Mouse (Mus musculus): ENCODE data around the gene Stk32c. TPM values are rescaled to one million over a fixed set of nuclear protein-coding genes. Genes with fewer than 3 reads are reported as not detected.

The Stk32c gene
- polyA plus RNA-seq, 2 experiments, result 0.12 TPM; not detected in 1

DNA sequence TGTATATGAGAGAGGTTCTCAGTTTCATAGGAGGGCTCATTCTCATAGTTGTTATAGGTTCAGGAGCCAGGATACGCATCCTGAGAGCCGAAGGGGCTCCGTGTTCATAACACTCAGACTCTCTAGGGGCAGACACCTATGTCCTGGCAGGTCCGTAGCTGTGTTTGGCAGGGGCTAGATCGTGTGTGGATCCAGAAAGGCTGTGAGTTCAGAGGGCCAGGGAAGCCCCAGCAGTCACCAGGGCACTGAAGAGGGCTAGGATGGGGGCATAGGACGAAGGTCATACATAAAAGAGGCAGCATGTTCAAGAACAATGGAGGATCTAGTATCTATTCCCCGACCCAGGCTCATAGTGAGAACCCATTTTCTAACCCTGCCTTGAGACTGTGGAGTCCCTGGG is 117.8 kb downstream of the Stk32c start:
- Histone ChIP-seq H3K4me3 (ENCODE audit: insufficient read depth in 1 of 2, low read depth in 2 of 2, low read length in 2 of 2) (no peak overlapping the region), H3K27me3 (ENCODE audit: control insufficient read depth, insufficient read depth, low read length) (no peaks in the 10 kb centered on the region), H3K36me3 (replicated peaks; ENCODE audit: control insufficient read depth, insufficient read depth, low read depth) (no peaks in the 10 kb centered on the region), H3K27ac (no peak overlapping the region), H3K9ac (replicated peaks) (no peak overlapping the region), H3K9me3 (ENCODE audit: control insufficient read depth, low read length) (no peaks in the 10 kb centered on the region), H3K4me1 (replicated peaks; ENCODE audit: control insufficient read depth in 2 of 2, insufficient read depth in 2 of 2, low read length in 1 of 2) (no peaks in the 10 kb centered on the region), H3K4me2 (ENCODE audit: low read depth) (no peak overlapping the region)
- WGBS (ENCODE audit: insufficient replicate concordance), result 57% methylated on average over 7 of the region's 7 CpGs
- ATAC-seq (ENCODE audit: insufficient read depth) (no peak), DNase-seq (ENCODE audit: low read depth in 3 of 3, low spot score in 3 of 3) (no peak)
- TF ChIP-seq EP300 (IDR thresholded peaks at IDR 0.05; ENCODE audit: low read depth) (no peak), CTCF (IDR thresholded peaks at IDR 0.05; ENCODE audit: low read depth) (no peak)

DNA sequence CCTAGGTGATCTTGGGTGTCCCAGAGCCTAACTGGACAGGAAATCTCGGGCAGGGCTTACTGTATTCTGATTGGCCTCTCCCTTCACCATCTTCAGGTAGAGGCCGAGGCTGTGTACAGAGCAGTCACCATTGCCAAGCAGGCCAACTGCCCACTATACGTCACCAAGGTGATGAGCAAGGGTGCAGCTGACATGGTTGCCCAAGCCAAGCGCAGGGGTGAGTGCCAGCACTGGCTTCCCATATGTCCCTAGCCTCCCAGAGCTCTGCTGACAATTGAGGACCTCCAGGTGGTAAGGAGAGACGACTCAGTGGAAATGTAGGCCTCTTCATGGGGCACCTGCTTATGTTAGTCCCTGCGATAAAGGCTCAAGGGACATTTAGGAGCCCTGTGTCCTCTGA is 118.3 kb downstream of the Stk32c start:
- Histone ChIP-seq H3K9ac (replicated peaks) (no peak overlapping the region), H3K9me3 (ENCODE audit: control insufficient read depth, low read length) (no peaks in the 10 kb centered on the region), H3K4me1 (replicated peaks; ENCODE audit: control insufficient read depth in 2 of 2, insufficient read depth in 2 of 2, low read length in 1 of 2) (no peaks in the 10 kb centered on the region), H3K4me2 (ENCODE audit: low read depth) (no peak overlapping the region), H3K4me3 (ENCODE audit: insufficient read depth in 1 of 2, low read depth in 2 of 2, low read length in 2 of 2) (no peak overlapping the region), H3K27ac (no peak overlapping the region), H3K27me3 (ENCODE audit: control insufficient read depth, insufficient read depth, low read length) (no peaks in the 10 kb centered on the region), H3K36me3 (replicated peaks; ENCODE audit: control insufficient read depth, insufficient read depth, low read depth) (no peaks in the 10 kb centered on the region)
- 61% methylated on average over 6 of the region's 6 CpGs for WGBS (ENCODE audit: insufficient replicate concordance)
- no peak for TF ChIP-seq CTCF (IDR thresholded peaks at IDR 0.05; ENCODE audit: low read depth)
- TF ChIP-seq EP300 (IDR thresholded peaks at IDR 0.05; ENCODE audit: low read depth), result no peak
- DNase-seq (ENCODE audit: low read depth in 3 of 3, low spot score in 3 of 3) (no peak), ATAC-seq (ENCODE audit: insufficient read depth) (no peak)

DNA sequence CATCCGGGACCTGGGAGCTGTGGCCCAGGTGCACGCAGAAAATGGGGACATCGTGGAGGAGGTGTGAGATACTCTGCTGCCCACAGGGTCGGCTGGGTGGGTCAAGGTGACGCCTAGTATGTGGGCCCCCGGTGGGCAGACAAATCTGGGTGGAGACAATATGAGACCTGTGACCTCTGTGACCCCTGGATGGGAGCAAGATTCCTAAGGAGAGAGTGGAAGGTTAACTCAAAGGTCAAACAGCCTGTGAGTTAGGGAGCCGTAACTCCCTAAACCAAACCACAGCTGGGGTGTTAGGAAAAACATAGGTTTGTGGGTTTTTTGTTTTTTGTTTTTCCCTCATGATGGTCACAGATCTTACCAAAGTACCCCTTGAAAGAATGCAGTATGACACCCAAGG is 119.3 kb downstream of the Stk32c start:
- ATAC-seq (ENCODE audit: insufficient read depth) (no peak), DNase-seq (ENCODE audit: low read depth in 3 of 3, low spot score in 3 of 3) (no peak)
- H3K4me1 ChIP-seq (replicated peaks; ENCODE audit: control insufficient read depth in 2 of 2, insufficient read depth in 2 of 2, low read length in 1 of 2), result no peaks in the 10 kb centered on the region
- WGBS (ENCODE audit: insufficient replicate concordance), result 61% methylated on average over 7 of the region's 7 CpGs
- no peak overlapping the region for H3K4me2 ChIP-seq (ENCODE audit: low read depth)
- H3K4me3 ChIP-seq (ENCODE audit: insufficient read depth in 1 of 2, low read depth in 2 of 2, low read length in 2 of 2), result no peak overlapping the region
- no peak for TF ChIP-seq CTCF (IDR thresholded peaks at IDR 0.05; ENCODE audit: low read depth)
- no peak for TF ChIP-seq EP300 (IDR thresholded peaks at IDR 0.05; ENCODE audit: low read depth)
- H3K9me3 ChIP-seq (ENCODE audit: control insufficient read depth, low read length), result no peaks in the 10 kb centered on the region
- H3K27me3 ChIP-seq (ENCODE audit: control insufficient read depth, insufficient read depth, low read length), result no peaks in the 10 kb centered on the region
- H3K27ac ChIP-seq, result no peak overlapping the region
- H3K36me3 ChIP-seq (replicated peaks; ENCODE audit: control insufficient read depth, insufficient read depth, low read depth), result no peaks in the 10 kb centered on the region
- H3K9ac ChIP-seq (replicated peaks), result no peak overlapping the region

DNA sequence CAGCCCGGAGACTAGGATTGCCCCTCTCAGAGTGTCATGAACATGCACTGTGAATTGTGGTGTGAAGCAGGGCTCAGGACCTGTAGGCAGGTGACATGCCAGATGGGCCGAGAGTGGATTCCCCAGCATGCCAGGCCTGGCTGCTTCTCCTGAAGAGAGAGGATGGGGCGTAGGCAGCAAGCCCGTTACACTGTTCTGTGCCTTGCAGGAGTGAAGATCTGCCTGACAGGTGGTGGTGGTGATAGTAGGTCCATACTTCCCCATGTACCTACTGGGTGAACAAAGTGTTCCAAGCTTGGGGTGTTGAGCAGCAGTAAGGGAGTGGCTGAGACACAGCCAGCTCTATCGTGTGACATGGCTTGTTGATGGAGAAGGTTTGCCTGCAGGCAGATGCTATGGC is 120.0 kb downstream of the Stk32c start:
- DNase-seq (ENCODE audit: low read depth in 3 of 3, low spot score in 3 of 3), result no peak
- Histone ChIP-seq H3K27me3 (ENCODE audit: control insufficient read depth, insufficient read depth, low read length) (no peaks in the 10 kb centered on the region), H3K9me3 (ENCODE audit: control insufficient read depth, low read length) (no peaks in the 10 kb centered on the region), H3K4me1 (replicated peaks; ENCODE audit: control insufficient read depth in 2 of 2, insufficient read depth in 2 of 2, low read length in 1 of 2) (no peaks in the 10 kb centered on the region), H3K4me2 (ENCODE audit: low read depth) (no peak overlapping the region), H3K36me3 (replicated peaks; ENCODE audit: control insufficient read depth, insufficient read depth, low read depth) (no peaks in the 10 kb centered on the region), H3K27ac (no peak overlapping the region), H3K4me3 (ENCODE audit: insufficient read depth in 1 of 2, low read depth in 2 of 2, low read length in 2 of 2) (no peak overlapping the region), H3K9ac (replicated peaks) (no peak overlapping the region)
- no peak for TF ChIP-seq EP300 (IDR thresholded peaks at IDR 0.05; ENCODE audit: low read depth)
- no peak for TF ChIP-seq CTCF (IDR thresholded peaks at IDR 0.05; ENCODE audit: low read depth)
- ATAC-seq (ENCODE audit: insufficient read depth), result no peak
- 56% methylated on average over 5 of the region's 5 CpGs for WGBS (ENCODE audit: insufficient replicate concordance)

DNA sequence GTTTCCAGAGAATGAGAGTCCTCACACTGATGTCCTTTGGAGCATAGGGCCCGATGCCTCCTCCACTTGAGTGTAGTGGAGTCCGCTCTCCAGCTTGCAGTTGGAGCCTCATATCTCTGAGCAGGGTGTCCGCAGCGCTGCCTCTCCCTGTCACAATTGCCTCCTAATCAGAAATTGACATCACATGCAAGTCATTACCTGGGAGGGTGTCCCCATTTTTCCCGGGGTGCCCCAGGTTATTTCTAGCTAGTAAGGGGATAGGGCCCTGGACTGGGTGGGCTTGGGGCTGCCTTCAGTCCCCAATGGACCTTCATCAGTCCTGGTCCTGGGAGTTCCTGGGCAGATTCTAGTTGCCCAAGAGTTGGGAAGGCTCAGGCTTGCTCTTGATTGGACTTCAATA is 120.4 kb downstream of the Stk32c start:
- Histone ChIP-seq H3K27me3 (ENCODE audit: control insufficient read depth, insufficient read depth, low read length) (no peaks in the 10 kb centered on the region), H3K4me1 (replicated peaks; ENCODE audit: control insufficient read depth in 2 of 2, insufficient read depth in 2 of 2, low read length in 1 of 2) (no peaks in the 10 kb centered on the region), H3K27ac (no peak overlapping the region), H3K36me3 (replicated peaks; ENCODE audit: control insufficient read depth, insufficient read depth, low read depth) (no peaks in the 10 kb centered on the region), H3K9me3 (ENCODE audit: control insufficient read depth, low read length) (no peaks in the 10 kb centered on the region), H3K4me2 (ENCODE audit: low read depth) (no peak overlapping the region), H3K9ac (replicated peaks) (no peak overlapping the region), H3K4me3 (ENCODE audit: insufficient read depth in 1 of 2, low read depth in 2 of 2, low read length in 2 of 2) (no peak overlapping the region)
- WGBS (ENCODE audit: insufficient replicate concordance), result 65% methylated on average over 5 of the region's 5 CpGs
- TF ChIP-seq CTCF (IDR thresholded peaks at IDR 0.05; ENCODE audit: low read depth), result no peak
- TF ChIP-seq EP300 (IDR thresholded peaks at IDR 0.05; ENCODE audit: low read depth), result no peak
- no peak for DNase-seq (ENCODE audit: low read depth in 3 of 3, low spot score in 3 of 3)
- ATAC-seq (ENCODE audit: insufficient read depth), result no peak
